Mouse (Mus musculus): Measurements from ENCODE around the gene Kcnk10. TPM values are rescaled to one million over a fixed set of nuclear protein-coding genes. Genes with fewer than 3 reads are reported as not detected.

Kcnk10 gene
- total and polyA plus RNA-seq, 2 experiments from 2014 or later: 37.4 to 56.6 TPM

GRCm38 (mm10) chr12:98564383-98564782 is 13.7 kb downstream of the Kcnk10 start:
- H3K9ac ChIP-seq (replicated peaks; ENCODE audit: low read length, poor library complexity, severe bottlenecking): no peak overlapping the region
- no peaks in the 10 kb centered on the region for H3K27me3 ChIP-seq (ENCODE audit: insufficient read depth, low read length)
- H3K4me2 ChIP-seq (ENCODE audit: low read depth, low read length, poor library complexity, severe bottlenecking): peak overlapping the region; percentile 1; the same call in 1 of the 2 replicates
- no peak for TF ChIP-seq CTCF (IDR thresholded peaks at IDR 0.05)
- no peaks in the 10 kb centered on the region for H3K9me3 ChIP-seq (ENCODE audit: low read length)
- H3K36me3 ChIP-seq (ENCODE audit: insufficient read depth, low read length): no peaks in the 10 kb centered on the region
- peaks cover 4% of the 10 kb centered on the region; the same call in 1 of the 2 replicates for H3K4me1 ChIP-seq (ENCODE audit: insufficient read depth, low read length)
- H3K27ac ChIP-seq (ENCODE audit: low read depth, low read length): no peak overlapping the region
- ATAC-seq (ENCODE audit: low FRiP score): 0 out of 2 replicates have a peak, but pooled peaks have one; percentile 29
- 22% methylated on average over 3 of the region's 3 CpGs for whole genome bisulfite sequencing
- peak; percentile 62 for DNase-seq (ENCODE audit: low spot score)
- H3K4me3 ChIP-seq (ENCODE audit: low read depth, low read length): no peak overlapping the region

DNA sequence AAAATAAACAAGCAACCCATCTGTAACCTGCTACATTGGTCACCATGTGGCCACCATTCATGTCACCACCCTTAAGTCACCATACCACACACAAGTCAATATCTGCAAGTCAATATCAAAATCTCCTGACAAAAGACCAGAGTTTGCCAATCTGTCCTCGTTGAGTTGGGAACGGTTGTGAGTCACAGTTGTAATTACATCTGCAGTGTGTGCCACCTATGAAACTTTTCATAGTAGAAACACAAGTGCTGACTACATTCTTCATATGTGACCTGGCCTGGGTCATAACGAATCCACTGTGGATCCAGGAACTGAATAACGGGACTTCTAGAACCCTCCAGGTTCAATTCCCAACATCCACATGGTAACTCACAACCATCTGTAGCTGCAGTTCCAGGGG is 14.8 kb downstream of the Kcnk10 start:
- no peak overlapping the region for H3K4me2 ChIP-seq (ENCODE audit: low read depth, low read length, poor library complexity, severe bottlenecking)
- H3K27me3 ChIP-seq (ENCODE audit: insufficient read depth, low read length): no peaks in the 10 kb centered on the region
- H3K9me3 ChIP-seq (ENCODE audit: low read length): no peaks in the 10 kb centered on the region
- H3K36me3 ChIP-seq (ENCODE audit: insufficient read depth, low read length): no peaks in the 10 kb centered on the region
- DNase-seq (ENCODE audit: low spot score) (no peak), ATAC-seq (ENCODE audit: low FRiP score) (no peak)
- 40% methylated on average over 4 of the region's 4 CpGs for WGBS
- peaks cover 3% of the 10 kb centered on the region; the same call in 1 of the 2 replicates for H3K4me1 ChIP-seq (ENCODE audit: insufficient read depth, low read length)
- no peak overlapping the region for H3K4me3 ChIP-seq (ENCODE audit: low read depth, low read length)
- TF ChIP-seq CTCF (IDR thresholded peaks at IDR 0.05): no peak
- no peak overlapping the region for H3K27ac ChIP-seq (ENCODE audit: low read depth, low read length)
- no peak overlapping the region for H3K9ac ChIP-seq (replicated peaks; ENCODE audit: low read length, poor library complexity, severe bottlenecking)

DNA sequence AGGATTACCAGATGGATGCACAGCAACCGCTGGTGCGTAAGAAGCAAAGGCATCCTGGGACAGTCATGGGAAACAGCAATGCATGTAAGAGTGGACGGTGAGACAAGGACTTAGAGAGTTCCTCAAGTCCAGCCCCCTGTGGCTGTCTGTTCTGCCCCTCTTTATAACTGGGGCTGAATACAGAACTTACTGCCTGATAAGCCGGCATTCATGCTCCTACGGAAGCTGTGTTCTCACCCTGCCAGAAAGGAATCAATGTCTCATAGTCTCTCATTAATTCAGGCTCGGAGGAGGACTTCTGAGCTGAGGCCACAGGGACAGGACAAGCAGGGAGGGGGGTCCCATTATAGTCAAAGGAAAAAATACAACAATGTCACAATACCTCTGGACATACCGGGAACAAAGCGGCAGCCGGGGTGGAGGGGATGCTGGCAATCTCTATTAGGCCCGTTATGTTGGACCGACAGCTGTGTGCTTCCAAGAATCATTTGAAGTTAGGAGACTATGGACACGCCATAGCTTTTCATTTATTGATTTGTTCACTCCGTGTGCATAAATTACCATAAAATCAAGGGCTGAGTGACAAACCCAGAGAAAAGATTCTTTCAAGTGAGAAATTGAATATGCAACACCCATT is 15.7 kb downstream of the Kcnk10 start:
- no peak for TF ChIP-seq CTCF (IDR thresholded peaks at IDR 0.05)
- Histone ChIP-seq H3K9ac (replicated peaks; ENCODE audit: low read length, poor library complexity, severe bottlenecking) (no peak overlapping the region; the same call in 1 of the 2 replicates), H3K4me1 (ENCODE audit: insufficient read depth, low read length) (0 out of 2 replicates have a peak, but pooled peaks cover 3% of the 10 kb centered on the region), H3K36me3 (ENCODE audit: insufficient read depth, low read length) (no peaks in the 10 kb centered on the region), H3K4me2 (ENCODE audit: low read depth, low read length, poor library complexity, severe bottlenecking) (peak overlapping the region; percentile 19), H3K27ac (ENCODE audit: low read depth, low read length) (0 out of 2 replicates have a peak overlapping the region, but pooled peaks have one; percentile 51), H3K27me3 (ENCODE audit: insufficient read depth, low read length) (no peaks in the 10 kb centered on the region), H3K9me3 (ENCODE audit: low read length) (no peaks in the 10 kb centered on the region), H3K4me3 (ENCODE audit: low read depth, low read length) (no peak overlapping the region)
- 15% methylated on average over 13 of the region's 13 CpGs for WGBS
- ATAC-seq (ENCODE audit: low FRiP score) (peak; percentile 64), DNase-seq (ENCODE audit: low spot score) (peak; percentile 53)

- WGBS: 87% methylated on average over 3 of the region's 3 CpGs
- H3K27ac ChIP-seq (ENCODE audit: low read depth, low read length): no peak overlapping the region
- 0 out of 2 replicates have a peak, but pooled peaks cover 3% of the 10 kb centered on the region for H3K4me1 ChIP-seq (ENCODE audit: insufficient read depth, low read length)
- ATAC-seq (ENCODE audit: low FRiP score) (no peak), DNase-seq (ENCODE audit: low spot score) (no peak)
- H3K36me3 ChIP-seq (ENCODE audit: insufficient read depth, low read length): no peaks in the 10 kb centered on the region
- no peaks in the 10 kb centered on the region for H3K27me3 ChIP-seq (ENCODE audit: insufficient read depth, low read length)
- H3K4me2 ChIP-seq (ENCODE audit: low read depth, low read length, poor library complexity, severe bottlenecking): no peak overlapping the region
- no peak for TF ChIP-seq CTCF (IDR thresholded peaks at IDR 0.05)
- H3K4me3 ChIP-seq (ENCODE audit: low read depth, low read length): no peak overlapping the region
- no peaks in the 10 kb centered on the region for H3K9me3 ChIP-seq (ENCODE audit: low read length)
- no peak overlapping the region for H3K9ac ChIP-seq (replicated peaks; ENCODE audit: low read length, poor library complexity, severe bottlenecking)
These were observed 18.1 kb downstream of the Kcnk10 start for GRCm38 (mm10) chr12:98560038-98560437.

DNA sequence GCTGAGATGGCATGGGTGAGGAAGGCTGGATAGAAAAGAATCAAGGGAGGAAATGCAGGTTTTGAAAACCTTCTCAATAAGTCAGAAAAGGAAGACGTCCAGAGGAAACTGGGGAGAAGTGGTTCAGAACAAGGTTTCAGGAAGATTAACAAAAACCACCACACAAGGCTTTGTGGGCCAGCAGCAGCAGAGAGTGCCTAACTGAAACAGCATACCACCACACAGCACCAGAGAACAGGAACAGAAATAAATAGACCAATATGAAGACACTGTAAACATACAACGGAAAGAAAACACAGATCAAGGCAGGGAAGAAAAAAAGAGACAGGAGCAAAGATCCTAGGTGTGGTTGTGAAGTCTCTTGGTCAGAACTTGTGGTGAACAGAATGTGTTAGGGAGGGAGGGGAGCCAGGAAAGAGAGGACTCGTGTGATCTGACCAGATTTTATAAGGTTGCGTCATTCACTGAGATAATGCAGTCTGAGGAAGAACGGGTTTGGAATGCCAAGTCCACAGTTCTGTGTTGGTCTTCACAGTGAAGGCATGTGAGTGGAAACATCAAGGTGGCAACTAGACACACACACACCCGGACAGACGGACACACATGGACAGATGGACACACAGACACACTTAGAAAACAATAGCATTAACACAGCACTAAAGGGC is 21.0 kb downstream of the Kcnk10 start:
- no peak overlapping the region for H3K4me2 ChIP-seq (ENCODE audit: low read depth, low read length, poor library complexity, severe bottlenecking)
- DNase-seq (ENCODE audit: low spot score): no peak
- TF ChIP-seq CTCF (IDR thresholded peaks at IDR 0.05): no peak
- ATAC-seq (ENCODE audit: low FRiP score): no peak
- no peaks in the 10 kb centered on the region for H3K9me3 ChIP-seq (ENCODE audit: low read length)
- H3K4me3 ChIP-seq (ENCODE audit: low read depth, low read length): no peak overlapping the region
- H3K27ac ChIP-seq (ENCODE audit: low read depth, low read length): no peak overlapping the region
- no peaks in the 10 kb centered on the region for H3K36me3 ChIP-seq (ENCODE audit: insufficient read depth, low read length)
- no peak overlapping the region for H3K9ac ChIP-seq (replicated peaks; ENCODE audit: low read length, poor library complexity, severe bottlenecking)
- H3K4me1 ChIP-seq (ENCODE audit: insufficient read depth, low read length): no peaks in the 10 kb centered on the region
- 80% methylated on average over 7 of the region's 7 CpGs for WGBS
- no peaks in the 10 kb centered on the region for H3K27me3 ChIP-seq (ENCODE audit: insufficient read depth, low read length)

DNA sequence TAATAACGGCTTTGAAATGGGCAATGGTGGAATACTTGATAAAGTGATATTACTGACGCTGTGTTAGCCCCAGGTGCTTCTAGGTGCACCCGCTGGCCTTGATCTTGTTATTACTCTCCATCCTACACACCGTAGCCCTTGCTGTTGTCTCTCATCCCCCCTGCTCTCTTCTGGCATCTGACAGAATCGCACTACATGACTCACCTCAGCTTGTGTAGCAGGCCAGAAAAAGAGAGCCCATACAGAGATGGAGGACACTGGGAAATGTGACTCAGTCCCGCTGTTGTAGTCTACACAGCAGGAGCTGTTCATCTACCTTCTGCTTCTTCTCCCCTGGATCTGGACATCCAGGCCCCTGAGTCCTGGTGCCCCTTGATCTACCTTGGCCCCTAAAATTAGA is 28.1 kb downstream of the Kcnk10 start:
- Histone ChIP-seq H3K27ac (ENCODE audit: low read depth, low read length) (no peak overlapping the region), H3K27me3 (ENCODE audit: insufficient read depth, low read length) (no peaks in the 10 kb centered on the region), H3K4me1 (ENCODE audit: insufficient read depth, low read length) (no peaks in the 10 kb centered on the region), H3K4me2 (ENCODE audit: low read depth, low read length, poor library complexity, severe bottlenecking) (no peak overlapping the region), H3K9ac (replicated peaks; ENCODE audit: low read length, poor library complexity, severe bottlenecking) (no peak overlapping the region), H3K9me3 (ENCODE audit: low read length) (no peaks in the 10 kb centered on the region), H3K36me3 (ENCODE audit: insufficient read depth, low read length) (no peaks in the 10 kb centered on the region), H3K4me3 (ENCODE audit: low read depth, low read length) (no peak overlapping the region)
- no peak for TF ChIP-seq CTCF (IDR thresholded peaks at IDR 0.05)
- WGBS: 95% methylated on average over 6 of the region's 6 CpGs
- DNase-seq (ENCODE audit: low spot score) (no peak), ATAC-seq (ENCODE audit: low FRiP score) (no peak)
